Mouse (Mus musculus) hindbrain, embryonic 16.5 days (tissue): Measurements from ENCODE around the gene Lta. TPM values are rescaled to one million over a fixed set of nuclear protein-coding genes. Genes with fewer than 3 reads are reported as not detected.
A peak's percentile ranks its signal among the peaks of the same experiment; 100 is the strongest.
"Not testable (repeated sequence)": the region's sequence is repeated elsewhere in the genome, so short reads cannot be mapped to it uniquely, and the experiment has no call there.

Experiments used
- ATAC-seq: fragments of 200-750 bp; cut with Nextera tagmentation; 2 replicates; pipeline ENCODE4 v1.8.0; 2017; ENCODE audit warnings: moderate TSS enrichment, moderate library complexity
- H3K27ac ChIP-seq: fragments of 300-500 bp; sonication (generic); 2 replicates; pipeline ENCODE4 v1.5.1; 2014; ENCODE audit warnings: low read depth, mild to moderate bottlenecking, control low read depth, low read length, moderate library complexity
- H3K27me3 ChIP-seq: fragments of 300-500 bp; sonication (generic); replicated peaks from 2 replicates; pipeline ENCODE4 v1.6.1; 2014; ENCODE audit warnings: low read length; ENCODE audit not compliant: control insufficient read depth, insufficient read depth
- H3K36me3 ChIP-seq: fragments of 300-500 bp; sonication (generic); 2 replicates; pipeline ENCODE4 v1.6.1; 2014; ENCODE audit warnings: mild to moderate bottlenecking, low read length, moderate library complexity, mixed read lengths; ENCODE audit not compliant: control insufficient read depth, insufficient read depth
- H3K4me1 ChIP-seq: fragments of 300-500 bp; sonication (generic); 2 replicates; pipeline ENCODE4 v1.6.1; 2014; ENCODE audit warnings: low read depth, low read length; ENCODE audit not compliant: control insufficient read depth, insufficient read depth
- H3K4me2 ChIP-seq: fragments of 300-500 bp; sonication (generic); 2 replicates; pipeline ENCODE4 v1.6.1; 2014; ENCODE audit warnings: mild to moderate bottlenecking, low read length, control low read depth, moderate library complexity
- H3K4me3 ChIP-seq: fragments of 300-500 bp; sonication (generic); 2 replicates; pipeline ENCODE4 v1.5.1; 2014; ENCODE audit warnings: mild to moderate bottlenecking, low read length, control low read depth, moderate library complexity
- H3K9ac ChIP-seq: fragments of 300-500 bp; sonication (generic); 2 replicates; pipeline ENCODE4 v1.6.1; 2014; ENCODE audit warnings: low read depth, mild to moderate bottlenecking, control low read depth, low read length, moderate library complexity
- H3K9me3 ChIP-seq: fragments of 300-500 bp; sonication (generic); 2 replicates; pipeline ENCODE4 v1.6.1; 2014; ENCODE audit warnings: mild to moderate bottlenecking, low read length, moderate library complexity; ENCODE audit not compliant: control insufficient read depth
- WGBS: fragments of 180-500 bp; shearing (Covaris S2); extraction: QIAGEN DNeasy Blood & Tissue Kit; methylation state at CpG from one replicate; pipeline ENCODE4 v1.1.7; 2014; 5-methylcytosine and 5-hydroxymethylcytosine counted together
- polyA plus RNA-seq: library from polyadenylated mRNA; unstranded; fragments of >200 nt; fragmentation: Nextera tagmentation; extraction: Ambion mirVana; gene quantifications from 2 replicates; pipeline ENCODE4 v1.2.1, GENCODE M21; 2015

Gene Lta
- polyA plus RNA-seq, 1 experiment from 2014 or later, result 0.80 TPM

- H3K9ac ChIP-seq, result peak overlapping the region; percentile 64
- H3K36me3 ChIP-seq, result peaks cover 21% of the 10 kb centered on the region
- H3K4me3 ChIP-seq, result peak overlapping the region; percentile 69
- H3K27ac ChIP-seq, result peak overlapping the region; percentile 89
- H3K27me3 ChIP-seq, result no peaks in the 10 kb centered on the region
- ATAC-seq, result peak; percentile 1; the same call in 1 of the 2 replicates
- no peaks in the 10 kb centered on the region for H3K9me3 ChIP-seq
- peaks cover 41% of the 10 kb centered on the region for H3K4me1 ChIP-seq
- peak overlapping the region; percentile 78 for H3K4me2 ChIP-seq
- WGBS, result 30% methylated on average over 12 of the region's 12 CpGs
Measured at GRCm38 (mm10) chr17:35240384-35241304, 35.5 kb upstream of the Lta start.

GRCm38 (mm10) chr17:35239700-35240099, 34.5 kb upstream of the Lta start:
- 79% methylated on average over 5 of the region's 5 CpGs for WGBS
- Histone ChIP-seq H3K4me3 (no peak overlapping the region), H3K27ac (no peak overlapping the region), H3K4me1 (peaks cover 34% of the 10 kb centered on the region), H3K27me3 (no peaks in the 10 kb centered on the region), H3K9ac (no peak overlapping the region), H3K36me3 (peaks cover 15% of the 10 kb centered on the region), H3K9me3 (no peaks in the 10 kb centered on the region), H3K4me2 (no peak overlapping the region)
- no peak for ATAC-seq

GRCm38 (mm10) chr17:35237504-35237903, 32.4 kb upstream of the Lta start:
- Histone ChIP-seq H3K9me3 (no peaks in the 10 kb centered on the region), H3K27ac (no peak overlapping the region), H3K4me3 (peak overlapping the region; percentile 54; the same call in 1 of the 2 replicates), H3K36me3 (peaks cover 2% of the 10 kb centered on the region; the same call in 1 of the 2 replicates), H3K27me3 (no peaks in the 10 kb centered on the region), H3K4me1 (peaks cover 26% of the 10 kb centered on the region), H3K9ac (peak overlapping the region; percentile 75; the same call in 1 of the 2 replicates), H3K4me2 (peak overlapping the region; percentile 89)
- 84% methylated on average over 12 of the region's 12 CpGs for WGBS
- no peak for ATAC-seq

- peak overlapping the region; percentile 95 for H3K27ac ChIP-seq
- peak overlapping the region; percentile 54 for H3K4me3 ChIP-seq
- no peaks in the 10 kb centered on the region for H3K27me3 ChIP-seq
- H3K9me3 ChIP-seq, result no peaks in the 10 kb centered on the region
- 69% methylated on average over 9 of the region's 9 CpGs for WGBS
- H3K4me1 ChIP-seq, result peaks cover 30% of the 10 kb centered on the region
- H3K4me2 ChIP-seq, result peak overlapping the region; percentile 89
- peak overlapping the region; percentile 75 for H3K9ac ChIP-seq
- no peak for ATAC-seq
- peaks cover 2% of the 10 kb centered on the region; the same call in 1 of the 2 replicates for H3K36me3 ChIP-seq
Measured at GRCm38 (mm10) chr17:35236996-35237395, 31.8 kb upstream of the Lta start.

GRCm38 (mm10) chr17:35236390-35236746, 31.2 kb upstream of the Lta start:
- H3K9me3 ChIP-seq, result no peaks in the 10 kb centered on the region
- peaks cover 34% of the 10 kb centered on the region for H3K4me1 ChIP-seq
- WGBS, result 1% methylated on average over 18 of the region's 18 CpGs
- peaks cover 2% of the 10 kb centered on the region; the same call in 1 of the 2 replicates for H3K36me3 ChIP-seq
- H3K9ac ChIP-seq, result peak overlapping the region; percentile 75
- H3K4me2 ChIP-seq, result peak overlapping the region; percentile 89
- H3K27ac ChIP-seq, result peak overlapping the region; percentile 95
- no peaks in the 10 kb centered on the region for H3K27me3 ChIP-seq
- peak; percentile 85 for ATAC-seq
- H3K4me3 ChIP-seq, result peak overlapping the region; percentile 54

GRCm38 (mm10) chr17:35235614-35236389, 30.7 kb upstream of the Lta start, which contains the start of gene Nfkbil1:
Gene Nfkbil1, minus strand, starts transcription at chr17:35235792.
- peak within 1 kb of the TSS; percentile 89 for H3K4me2 ChIP-seq
- no peaks in the 10 kb centered on the region for H3K9me3 ChIP-seq
- H3K36me3 ChIP-seq, result peaks cover 6% of the 10 kb centered on the region; the same call in 1 of the 2 replicates
- H3K9ac ChIP-seq, result peak within 1 kb of the TSS; percentile 75
- ATAC-seq, result peak; percentile 84
- H3K4me3 ChIP-seq, result peak within 1 kb of the TSS; percentile 54
- peaks cover 34% of the 10 kb centered on the region for H3K4me1 ChIP-seq
- H3K27me3 ChIP-seq, result no peaks in the 10 kb centered on the region
- WGBS, result 0% methylated on average over 35 of the region's 35 CpGs
- H3K27ac ChIP-seq, result peak within 1 kb of the TSS; percentile 95

GRCm38 (mm10) chr17:35234903-35235302, 29.8 kb upstream of the Lta start:
- H3K36me3 ChIP-seq, result peaks cover 6% of the 10 kb centered on the region; the same call in 1 of the 2 replicates
- H3K4me1 ChIP-seq, result peaks cover 28% of the 10 kb centered on the region
- ATAC-seq, result no peak
- no peaks in the 10 kb centered on the region for H3K27me3 ChIP-seq
- H3K4me3 ChIP-seq, result peak overlapping the region; percentile 54
- H3K27ac ChIP-seq, result peak overlapping the region; percentile 95
- no peaks in the 10 kb centered on the region for H3K9me3 ChIP-seq
- H3K9ac ChIP-seq, result peak overlapping the region; percentile 75
- peak overlapping the region; percentile 89 for H3K4me2 ChIP-seq
- 3% methylated on average over 31 of the region's 31 CpGs for WGBS

- H3K4me3 ChIP-seq, H3K4me2 ChIP-seq: not testable (repeated sequence)
Measured at GRCm38 (mm10) chr17:35234090-35234489, 28.9 kb upstream of the Lta start.

More at GRCm38 (mm10) chr17:35234090-35234489, 28.9 kb upstream of the Lta start:
- H3K36me3 ChIP-seq, H3K9me3 ChIP-seq, ATAC-seq, H3K9ac ChIP-seq, H3K27ac ChIP-seq, H3K27me3 ChIP-seq: not testable (repeated sequence)
- 81% methylated on average over 7 of the region's 7 CpGs for WGBS
- peaks cover 28% of the 10 kb centered on the region for H3K4me1 ChIP-seq
